ENCODE assay signal across 13 mouse cellular contexts in the genomic region with DNA sequence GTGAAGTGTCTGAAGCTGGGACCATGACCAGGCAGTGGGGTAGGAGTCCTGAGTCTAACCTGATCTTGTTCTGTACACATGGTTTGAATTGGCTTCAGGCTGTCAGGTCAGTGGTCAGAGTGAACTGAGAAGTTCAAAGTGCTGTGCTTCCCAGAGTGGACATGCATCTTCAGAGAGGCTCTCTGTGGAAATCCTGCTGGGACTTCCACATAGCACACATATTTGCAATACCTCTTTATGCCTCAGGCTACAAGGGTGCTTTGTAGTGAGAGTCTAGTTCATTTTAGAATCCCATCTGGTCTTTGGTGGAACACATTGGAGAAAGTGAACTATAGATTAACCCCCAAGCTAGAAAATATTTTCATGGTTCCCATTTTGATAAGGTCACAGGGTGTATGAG.
"Had no signal": no experiment of that assay in that cellular context is flagged by ENCODE, and none has a peak within 500 bp of the region (broad histone marks: within the 10 kb centered on the region; RNA-seq: fewer than 3 reads in every experiment).

No protein-coding gene starts in this region.

- H3K4me3 ChIP-seq: kidney, embryonic 15.5 days; limb, embryonic 15.5 days; liver, embryonic 12.5 days; midbrain, embryonic 13.5 days; neural tube, embryonic 12.5 days had no signal

- H3K9me3 ChIP-seq: kidney, embryonic 15.5 days; limb, embryonic 15.5 days; liver, embryonic 12.5 days; midbrain, embryonic 13.5 days; neural tube, embryonic 12.5 days had no signal

- DNase-seq: kidney, postnatal 25 days; layer of hippocampus, adult 9-11 months; layer of hippocampus, postnatal 36 days; lung, embryonic 14.5 days; lung, postnatal 10 days; lung, postnatal 4 days; thymus, postnatal 4 days had no signal

- H3K27me3 ChIP-seq: kidney, embryonic 15.5 days; limb, embryonic 15.5 days; liver, embryonic 12.5 days; midbrain, embryonic 13.5 days; neural tube, embryonic 12.5 days had no signal

- H3K9ac ChIP-seq: kidney, embryonic 15.5 days; limb, embryonic 15.5 days; liver, embryonic 12.5 days; lung, embryonic 14.5 days; midbrain, embryonic 13.5 days; neural tube, embryonic 12.5 days had no signal

- H3K4me1 ChIP-seq: kidney, embryonic 15.5 days; liver, embryonic 12.5 days; midbrain, embryonic 13.5 days; neural tube, embryonic 12.5 days had no signal

- H3K27ac ChIP-seq: kidney, embryonic 15.5 days; limb, embryonic 15.5 days; liver, embryonic 12.5 days; midbrain, embryonic 13.5 days; neural tube, embryonic 12.5 days; stomach, postnatal 0 days had no signal

- ATAC-seq: liver, embryonic 12.5 days; midbrain, embryonic 13.5 days had no signal

- H3K4me2 ChIP-seq: kidney, embryonic 15.5 days; limb, embryonic 15.5 days; liver, embryonic 12.5 days; lung, embryonic 14.5 days; midbrain, embryonic 13.5 days; neural tube, embryonic 12.5 days had no signal

- H3K36me3 ChIP-seq: kidney, embryonic 15.5 days; limb, embryonic 15.5 days; liver, embryonic 12.5 days; midbrain, embryonic 13.5 days; neural tube, embryonic 12.5 days had no signal
